Mouse (Mus musculus) liver, postnatal 0 days (tissue): ENCODE data around the gene Igdcc4.

Experiments
- CTCF ChIP-seq: sonication (generic); IDR thresholded peaks from 2 replicates; pipeline ENCODE4 v1.5.1; 2016; ENCODE audit warnings: antibody characterized with exemption, low read depth
- EP300 ChIP-seq: IDR thresholded peaks from 2 replicates; pipeline ENCODE4 v1.6.1; 2016; ENCODE audit warnings: antibody characterized with exemption, low read depth, mild to moderate bottlenecking

DNA sequence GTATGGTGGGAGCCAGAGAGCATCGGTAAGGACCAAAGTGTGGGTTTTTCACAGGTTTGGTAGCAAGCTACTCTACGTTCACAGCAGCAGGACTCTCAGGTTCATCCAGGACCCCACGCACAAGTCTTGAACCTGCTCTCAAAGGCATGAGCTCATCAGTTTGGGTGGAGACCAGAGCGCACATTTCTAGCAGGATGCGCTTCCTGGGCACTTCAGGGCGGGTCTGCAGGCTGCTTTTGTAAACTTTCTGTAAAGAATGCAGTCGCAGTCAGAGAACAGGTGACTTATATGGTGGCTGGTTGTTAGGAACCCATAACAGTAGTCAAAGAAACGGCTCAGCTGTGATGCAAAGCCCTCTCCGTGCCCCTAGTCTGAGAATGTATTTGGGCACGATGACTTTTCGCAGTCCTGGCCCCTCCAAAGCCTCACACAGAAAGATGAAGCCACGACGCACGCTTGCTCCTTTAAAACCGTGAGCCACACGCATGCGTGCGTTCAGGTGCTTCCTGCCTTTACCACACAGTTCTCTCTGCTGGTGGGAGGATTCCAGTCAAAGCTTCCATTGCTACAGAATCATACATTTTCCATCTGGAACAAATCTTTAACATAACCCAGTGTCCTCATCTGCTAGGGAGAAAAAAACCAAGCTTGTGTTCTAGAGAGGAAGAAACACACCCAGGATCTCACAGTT is 18.1 kb upstream of the Igdcc4 start:
- no peak for TF ChIP-seq CTCF
- no peak for TF ChIP-seq EP300
